Mouse (Mus musculus) hindbrain, embryonic 12.5 days (tissue): ENCODE results near the gene Kcnq5. TPM values are rescaled to one million over a fixed set of nuclear protein-coding genes. Genes with fewer than 3 reads are reported as not detected.
"Not testable (repeated sequence)": the region's sequence is repeated elsewhere in the genome, so short reads cannot be mapped to it uniquely, and the experiment has no call there.

Experiments used
- ATAC-seq: fragments of 200-750 bp; cut with Nextera tagmentation; 2 replicates; pipeline ENCODE4 v1.8.0; 2017; ENCODE audit warnings: moderate TSS enrichment; ENCODE audit not compliant: low FRiP score
- H3K27ac ChIP-seq: fragments of 300-500 bp; sonication (generic); 2 replicates; pipeline ENCODE4 v1.5.1; 2016; ENCODE audit warnings: mild to moderate bottlenecking
- H3K27me3 ChIP-seq: fragments of 300-500 bp; sonication (generic); 2 replicates; pipeline ENCODE4 v1.6.1; 2016; ENCODE audit warnings: mild to moderate bottlenecking
- H3K36me3 ChIP-seq: fragments of 300-500 bp; sonication (generic); 2 replicates; pipeline ENCODE4 v1.6.1; 2016; ENCODE audit warnings: mild to moderate bottlenecking
- H3K4me1 ChIP-seq: fragments of 300-500 bp; sonication (generic); 2 replicates; pipeline ENCODE4 v1.6.1; 2016
- H3K4me2 ChIP-seq: fragments of 300-500 bp; sonication (generic); replicated peaks from 2 replicates; pipeline ENCODE4 v1.6.1; 2016; ENCODE audit warnings: mild to moderate bottlenecking
- H3K4me3 ChIP-seq: fragments of 300-500 bp; sonication (generic); 2 replicates; pipeline ENCODE4 v1.5.1; 2016; ENCODE audit warnings: mild to moderate bottlenecking
- H3K9ac ChIP-seq: fragments of 300-500 bp; sonication (generic); 2 replicates; pipeline ENCODE4 v1.6.1; 2016; ENCODE audit warnings: mild to moderate bottlenecking, moderate library complexity
- H3K9me3 ChIP-seq: fragments of 300-500 bp; sonication (generic); replicated peaks from 2 replicates; pipeline ENCODE4 v1.6.1; 2016; ENCODE audit warnings: mild to moderate bottlenecking
- WGBS: fragments of 180-500 bp; shearing (Covaris S2); methylation state at CpG from one replicate; pipeline ENCODE4 v1.1.7; 2016; 5-methylcytosine and 5-hydroxymethylcytosine counted together
- polyA plus RNA-seq: library from polyadenylated mRNA; unstranded; fragments of >200 nt; fragmentation: Nextera tagmentation; extraction: Ambion mirVana; gene quantifications from 2 replicates; pipeline ENCODE4 v1.2.1, GENCODE M21; 2016

Gene Kcnq5
- polyA plus RNA-seq, 1 experiment from 2014 or later: 2.3 TPM

DNA sequence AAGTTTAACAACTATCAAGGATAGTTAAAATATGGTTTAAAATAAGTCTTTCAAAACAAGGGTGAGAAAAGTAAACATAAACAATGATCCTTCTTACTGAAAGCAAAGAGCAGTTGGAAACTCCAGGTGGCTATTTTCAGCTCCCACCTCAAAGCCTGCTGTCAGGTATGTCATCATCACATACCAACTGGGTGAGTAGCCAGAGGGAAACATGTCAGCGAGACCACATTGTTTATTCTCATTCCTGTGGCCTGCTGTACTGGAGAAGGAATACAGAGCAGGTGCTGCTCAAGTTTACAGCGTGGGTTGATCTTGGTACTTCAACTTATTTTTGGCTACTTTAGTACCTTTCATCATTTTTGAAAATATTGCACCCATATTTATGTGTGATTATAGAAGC is 347.8 kb downstream of the Kcnq5 start:
- no peak overlapping the region for H3K4me3 ChIP-seq
- no peaks in the 10 kb centered on the region for H3K36me3 ChIP-seq
- H3K4me2 ChIP-seq: no peak overlapping the region
- H3K4me1 ChIP-seq: no peaks in the 10 kb centered on the region
- no peaks in the 10 kb centered on the region for H3K9me3 ChIP-seq
- no peaks in the 10 kb centered on the region for H3K27me3 ChIP-seq
- ATAC-seq: no peak
- WGBS: 79% methylated on average over 2 of the region's 2 CpGs
- H3K27ac ChIP-seq: no peak overlapping the region
- no peak overlapping the region for H3K9ac ChIP-seq

DNA sequence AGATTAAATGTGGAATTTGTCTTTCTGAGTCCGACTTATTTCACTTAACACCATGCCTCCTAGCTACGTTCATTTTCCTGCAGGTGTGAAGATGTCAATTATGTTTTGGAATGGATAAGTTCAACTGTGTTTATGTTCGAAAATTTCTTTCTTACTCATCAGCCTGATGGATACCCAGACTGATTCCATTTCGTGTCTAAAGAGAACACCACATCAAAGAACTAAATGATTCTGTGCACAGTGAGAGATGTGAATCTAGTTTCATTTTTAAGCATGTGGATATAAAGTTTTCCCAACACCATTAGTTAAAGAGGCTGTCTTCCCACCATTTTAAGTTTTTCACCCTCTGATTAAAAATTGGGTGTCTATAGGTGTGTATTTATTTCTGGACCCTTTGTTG is 357.7 kb downstream of the Kcnq5 start:
- H3K9ac ChIP-seq: no peak overlapping the region
- H3K27me3 ChIP-seq: no peaks in the 10 kb centered on the region
- 85% methylated on average over 4 of the region's 4 CpGs for WGBS
- no peaks in the 10 kb centered on the region for H3K36me3 ChIP-seq
- no peak for ATAC-seq
- H3K27ac ChIP-seq: no peak overlapping the region
- no peak overlapping the region for H3K4me2 ChIP-seq
- no peaks in the 10 kb centered on the region for H3K4me1 ChIP-seq
- H3K9me3 ChIP-seq: no peaks in the 10 kb centered on the region
- no peak overlapping the region for H3K4me3 ChIP-seq

DNA sequence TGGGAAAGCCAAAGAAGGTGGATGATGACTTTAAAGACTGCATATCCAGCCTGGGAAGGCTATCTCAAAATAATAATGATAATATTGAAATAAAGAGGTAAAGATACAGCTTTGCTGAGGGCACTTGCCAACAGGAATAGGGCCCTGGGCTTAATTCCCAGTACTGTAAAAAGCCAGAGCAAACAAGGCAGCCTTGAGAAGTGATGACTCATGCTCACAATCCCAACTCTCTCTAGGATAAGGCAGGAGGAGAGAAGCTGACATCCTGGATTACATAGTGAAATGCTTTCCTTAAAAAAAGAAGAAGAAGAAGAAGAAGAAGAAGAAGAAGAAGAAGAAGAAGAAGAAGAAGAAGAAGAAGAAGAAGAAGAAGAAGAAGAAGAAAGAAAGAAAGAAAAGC is 359.2 kb downstream of the Kcnq5 start:
- Histone ChIP-seq H3K4me3 (no peak overlapping the region), H3K4me2 (no peak overlapping the region), H3K27me3 (no peaks in the 10 kb centered on the region), H3K9ac (no peak overlapping the region), H3K9me3 (no peaks in the 10 kb centered on the region), H3K4me1 (no peaks in the 10 kb centered on the region), H3K36me3 (no peaks in the 10 kb centered on the region), H3K27ac (no peak overlapping the region)
- no peak for ATAC-seq

DNA sequence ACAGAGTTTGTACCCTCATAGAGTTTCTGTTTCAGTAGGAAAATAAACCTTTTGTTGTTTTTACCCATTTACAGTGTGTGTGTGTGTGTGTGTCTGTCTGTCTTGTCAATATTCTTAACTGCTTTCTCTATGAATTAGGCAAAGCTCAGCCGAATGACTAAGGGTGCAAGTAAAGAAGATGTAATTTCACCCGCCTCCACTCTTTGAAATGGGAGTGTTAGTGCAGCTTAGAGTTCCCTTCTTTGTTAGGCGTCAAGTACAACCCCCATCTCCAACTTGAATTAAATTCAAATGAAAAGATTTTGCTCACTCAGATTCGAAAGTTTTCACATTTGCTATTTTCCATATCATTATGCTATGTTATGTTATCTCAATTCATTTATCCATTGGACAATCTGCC is 361.1 kb downstream of the Kcnq5 start:
- no peak overlapping the region for H3K9ac ChIP-seq
- 72% methylated on average over 4 of the region's 4 CpGs for WGBS

DNA sequence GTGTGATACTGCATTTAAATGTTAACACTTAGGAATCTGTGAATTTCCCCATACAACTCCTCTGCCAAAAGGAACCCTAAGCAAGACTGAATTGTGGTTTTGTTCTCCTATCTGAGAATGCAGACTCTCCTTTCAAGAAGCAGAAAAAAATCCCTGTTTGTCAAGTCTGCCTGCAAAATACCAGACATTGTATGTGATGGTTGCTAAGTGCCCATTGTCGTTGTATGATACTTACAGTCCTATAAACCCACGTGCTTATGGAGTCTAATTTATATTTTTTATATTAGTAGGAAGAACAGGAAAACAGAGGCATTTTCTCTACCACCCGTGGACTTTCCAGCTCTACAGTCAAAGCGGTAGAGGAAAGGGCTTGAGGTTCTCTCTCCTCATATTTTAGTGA is 367.9 kb downstream of the Kcnq5 start:
- peak; percentile 54; the same call in 1 of the 2 replicates for ATAC-seq
- Histone ChIP-seq H3K27ac (no peak overlapping the region), H3K9me3 (no peaks in the 10 kb centered on the region), H3K4me1 (no peaks in the 10 kb centered on the region), H3K9ac (no peak overlapping the region), H3K27me3 (no peaks in the 10 kb centered on the region), H3K4me2 (no peak overlapping the region), H3K36me3 (no peaks in the 10 kb centered on the region), H3K4me3 (no peak overlapping the region)
- 67% methylated on average over 4 of the region's 4 CpGs for WGBS

More for the DNA sequence above, 361.1 kb downstream of the Kcnq5 start:
- no peaks in the 10 kb centered on the region for H3K36me3 ChIP-seq
- H3K9me3 ChIP-seq: no peaks in the 10 kb centered on the region
- no peaks in the 10 kb centered on the region for H3K4me1 ChIP-seq
- H3K27ac ChIP-seq: no peak overlapping the region
- no peak overlapping the region for H3K4me3 ChIP-seq
- H3K27me3 ChIP-seq: no peaks in the 10 kb centered on the region
- no peak for ATAC-seq
- no peak overlapping the region for H3K4me2 ChIP-seq

DNA sequence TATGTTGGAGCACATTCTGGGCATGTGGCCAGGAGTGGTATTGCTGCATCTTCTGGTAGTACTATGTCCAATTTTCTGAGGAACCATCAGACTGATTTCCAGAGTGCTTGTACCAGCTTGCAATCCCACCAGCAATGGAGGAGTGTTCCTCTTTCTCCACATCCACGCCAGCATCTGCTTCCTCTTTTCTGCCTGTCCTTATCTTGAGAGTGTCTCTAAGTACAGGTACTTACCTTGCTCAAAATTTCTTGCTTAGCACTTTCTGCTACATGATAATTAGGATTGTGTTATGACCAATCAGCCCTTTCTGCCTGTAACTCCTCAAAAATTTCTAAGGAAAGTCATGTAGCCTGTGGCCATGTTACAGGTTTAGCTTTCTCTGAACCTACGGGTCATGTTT is 394.3 kb downstream of the Kcnq5 start:
- H3K27ac ChIP-seq, H3K4me1 ChIP-seq, H3K27me3 ChIP-seq, H3K9me3 ChIP-seq, H3K36me3 ChIP-seq, ATAC-seq, H3K4me2 ChIP-seq, H3K9ac ChIP-seq, H3K4me3 ChIP-seq: not testable (repeated sequence)
- WGBS: 90% methylated on average over 2 of the region's 2 CpGs

DNA sequence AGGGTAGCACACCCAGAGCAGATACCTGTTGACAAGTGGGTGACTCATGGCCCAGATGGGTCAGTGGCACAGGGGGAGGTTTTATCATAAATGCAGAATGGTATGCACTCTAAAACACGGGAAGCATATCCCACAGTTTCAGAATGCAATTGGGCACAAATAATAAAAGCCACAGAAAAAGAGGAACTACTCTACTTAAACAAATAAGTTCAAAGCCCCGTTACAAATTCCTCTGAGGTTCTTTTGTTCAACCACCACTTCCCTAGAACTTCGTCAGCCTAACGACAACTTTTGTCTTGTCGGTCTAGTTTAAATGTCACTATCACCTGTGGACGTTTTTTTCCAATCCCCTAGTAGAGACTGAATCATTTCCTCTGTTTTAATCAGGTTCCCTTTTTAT is 407.1 kb downstream of the Kcnq5 start:
- Histone ChIP-seq H3K36me3 (no peaks in the 10 kb centered on the region), H3K9ac (no peak overlapping the region), H3K4me1 (no peaks in the 10 kb centered on the region), H3K27me3 (no peaks in the 10 kb centered on the region), H3K9me3 (no peaks in the 10 kb centered on the region), H3K27ac (no peak overlapping the region), H3K4me3 (no peak overlapping the region), H3K4me2 (no peak overlapping the region)
- no peak for ATAC-seq
- 83% methylated on average over 6 of the region's 6 CpGs for WGBS

DNA sequence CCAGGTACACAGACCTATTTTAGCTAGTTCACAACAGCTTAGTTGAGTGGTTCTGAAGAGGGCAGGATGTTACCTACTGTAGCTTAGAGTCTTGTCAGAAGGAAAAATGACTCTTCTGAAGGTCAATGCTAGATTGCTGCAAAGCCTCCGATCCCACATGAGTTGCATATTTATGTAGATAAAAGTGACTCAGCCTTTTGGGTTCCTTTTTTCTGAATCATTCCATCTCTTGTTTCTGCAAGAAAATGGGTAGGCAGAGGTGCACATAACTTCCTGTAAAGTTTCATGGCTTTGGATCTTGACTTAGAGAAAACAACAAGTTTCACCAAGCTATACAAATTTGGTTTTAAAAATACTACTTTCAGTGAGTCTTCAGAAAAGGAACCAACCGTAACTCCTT is 409.0 kb downstream of the Kcnq5 start:
- no peaks in the 10 kb centered on the region for H3K9me3 ChIP-seq
- whole genome bisulfite sequencing: 94% methylated on average over 2 of the region's 2 CpGs

DNA sequence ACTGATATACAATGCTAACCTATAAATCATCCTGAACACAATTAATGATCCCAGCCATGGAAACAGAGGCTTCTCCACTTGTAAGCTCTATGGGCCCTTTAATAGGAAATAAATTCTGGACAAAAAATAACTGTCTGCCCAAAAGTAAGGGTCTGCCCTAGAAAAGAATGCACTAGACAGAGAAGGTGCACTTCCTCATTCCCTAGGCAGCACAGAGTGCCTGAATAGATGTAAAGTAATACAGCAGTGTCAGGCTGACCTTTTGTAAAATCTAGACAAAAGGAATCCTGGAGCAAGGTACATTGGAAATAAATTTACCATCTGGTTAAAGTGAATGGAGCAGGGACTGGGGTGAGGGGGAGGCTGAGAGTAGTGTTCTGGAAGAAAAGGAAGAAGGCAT is 417.8 kb downstream of the Kcnq5 start:
- Histone ChIP-seq H3K9ac (no peak overlapping the region), H3K36me3 (no peaks in the 10 kb centered on the region), H3K27me3 (no peaks in the 10 kb centered on the region), H3K4me1 (no peaks in the 10 kb centered on the region), H3K27ac (no peak overlapping the region), H3K9me3 (no peaks in the 10 kb centered on the region), H3K4me2 (no peak overlapping the region), H3K4me3 (no peak overlapping the region)
- ATAC-seq: no peak

More for the DNA sequence above, 409.0 kb downstream of the Kcnq5 start:
- H3K9ac ChIP-seq: no peak overlapping the region
- no peaks in the 10 kb centered on the region for H3K27me3 ChIP-seq
- no peak overlapping the region for H3K4me3 ChIP-seq
- ATAC-seq: no peak
- no peak overlapping the region for H3K27ac ChIP-seq
- H3K36me3 ChIP-seq: no peaks in the 10 kb centered on the region
- no peak overlapping the region for H3K4me2 ChIP-seq
- H3K4me1 ChIP-seq: no peaks in the 10 kb centered on the region

DNA sequence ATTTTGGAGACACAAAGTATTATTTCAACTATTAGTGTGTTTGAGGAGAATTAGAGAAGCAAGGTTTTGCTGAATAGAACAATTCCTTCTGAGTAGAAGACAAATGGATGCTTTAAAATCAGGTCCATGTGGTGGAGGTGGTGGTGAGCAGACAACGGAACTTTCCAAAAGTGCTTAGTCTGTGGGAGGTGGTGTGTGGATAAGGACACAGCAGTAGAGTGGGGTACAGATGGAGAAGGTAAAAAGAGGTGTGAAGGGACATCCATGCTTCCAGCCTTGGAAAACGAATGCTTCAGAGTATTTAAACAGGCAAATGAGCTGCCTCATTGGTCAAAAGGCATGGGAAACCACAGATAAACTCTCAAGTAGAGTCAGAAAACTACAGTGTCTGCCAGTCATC is 422.3 kb downstream of the Kcnq5 start:
- no peak overlapping the region for H3K4me3 ChIP-seq
- H3K4me1 ChIP-seq: no peaks in the 10 kb centered on the region
- no peak overlapping the region for H3K27ac ChIP-seq
- no peak overlapping the region for H3K4me2 ChIP-seq
- H3K27me3 ChIP-seq: no peaks in the 10 kb centered on the region
- WGBS: 81% methylated on average over 2 of the region's 2 CpGs
- ATAC-seq: no peak
- H3K9ac ChIP-seq: no peak overlapping the region
- no peaks in the 10 kb centered on the region for H3K36me3 ChIP-seq
- no peaks in the 10 kb centered on the region for H3K9me3 ChIP-seq

DNA sequence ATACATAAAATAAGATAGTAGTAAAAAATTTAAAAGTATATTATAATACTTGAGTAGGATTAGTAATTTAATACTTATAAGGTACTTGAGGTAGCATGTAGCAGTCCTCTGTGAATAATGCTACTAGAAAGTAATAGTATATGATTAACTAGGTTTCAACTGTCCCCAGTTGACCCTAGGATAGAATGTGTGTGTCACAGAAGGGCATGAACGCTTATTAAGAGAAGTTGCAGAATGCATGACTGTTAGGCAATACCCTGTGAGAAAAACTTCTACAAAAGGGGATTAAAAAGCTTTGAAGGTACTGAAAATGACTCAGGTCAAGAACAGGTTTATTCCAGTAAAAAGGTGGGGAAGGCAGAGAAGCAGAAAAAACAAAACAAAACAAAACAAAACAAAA is 430.9 kb downstream of the Kcnq5 start:
- no peaks in the 10 kb centered on the region for H3K4me1 ChIP-seq
- H3K9ac ChIP-seq: no peak overlapping the region
- no peaks in the 10 kb centered on the region for H3K27me3 ChIP-seq
- no peak overlapping the region for H3K4me2 ChIP-seq
- ATAC-seq: no peak
- WGBS: 80% methylated on average over 1 of the region's 1 CpGs
- H3K27ac ChIP-seq: no peak overlapping the region
- H3K9me3 ChIP-seq: no peaks in the 10 kb centered on the region
- no peaks in the 10 kb centered on the region for H3K36me3 ChIP-seq
- H3K4me3 ChIP-seq: no peak overlapping the region

DNA sequence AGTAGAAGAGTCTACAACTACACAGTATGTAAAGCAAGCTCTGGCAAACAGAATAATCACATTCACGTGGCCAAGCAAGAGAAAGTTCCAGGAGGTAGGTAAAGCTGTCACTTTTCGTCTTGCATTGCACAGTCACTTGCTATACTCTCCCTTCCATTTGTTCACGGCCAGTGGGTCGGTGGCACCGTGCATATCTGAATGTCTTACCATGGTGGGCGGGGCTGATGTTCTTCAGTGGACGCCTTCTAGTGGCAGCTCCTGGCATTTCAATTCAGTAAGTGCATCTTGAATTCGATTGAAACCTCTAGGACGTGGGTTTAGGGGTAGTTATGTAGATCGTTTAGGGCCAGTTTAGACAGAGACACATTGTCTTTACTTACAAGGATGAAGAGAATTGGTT is 439.7 kb downstream of the Kcnq5 start:
- Histone ChIP-seq H3K4me3 (no peak overlapping the region), H3K27me3 (no peaks in the 10 kb centered on the region), H3K9me3 (no peaks in the 10 kb centered on the region), H3K36me3 (no peaks in the 10 kb centered on the region), H3K4me2 (no peak overlapping the region), H3K4me1 (no peaks in the 10 kb centered on the region), H3K9ac (no peak overlapping the region), H3K27ac (no peak overlapping the region)
- WGBS: 76% methylated on average over 10 of the region's 10 CpGs
- ATAC-seq: no peak

DNA sequence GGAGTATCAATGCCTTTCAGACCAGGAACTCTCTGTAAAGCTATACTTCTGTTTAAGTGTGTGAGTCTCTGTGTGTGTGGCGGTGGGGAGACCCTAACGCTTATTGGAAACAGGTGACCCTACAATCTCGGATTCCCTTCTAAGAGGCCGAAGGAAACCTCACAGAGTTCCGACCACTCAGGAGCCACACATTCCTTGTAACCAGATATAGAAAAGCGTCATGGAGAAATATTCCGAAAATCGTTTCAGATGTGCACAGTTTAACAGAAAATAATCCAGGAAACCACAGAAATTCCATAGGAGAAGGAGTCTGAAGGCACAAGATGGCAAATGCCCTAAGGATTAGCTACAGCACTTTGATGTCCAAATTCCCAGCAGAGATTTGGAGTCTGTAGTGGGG is 440.3 kb downstream of the Kcnq5 start:
- Histone ChIP-seq H3K4me2 (no peak overlapping the region), H3K27me3 (no peaks in the 10 kb centered on the region), H3K27ac (no peak overlapping the region), H3K4me1 (no peaks in the 10 kb centered on the region), H3K36me3 (no peaks in the 10 kb centered on the region), H3K9ac (no peak overlapping the region), H3K4me3 (no peak overlapping the region), H3K9me3 (no peaks in the 10 kb centered on the region)
- WGBS: 76% methylated on average over 8 of the region's 8 CpGs
- no peak for ATAC-seq

DNA sequence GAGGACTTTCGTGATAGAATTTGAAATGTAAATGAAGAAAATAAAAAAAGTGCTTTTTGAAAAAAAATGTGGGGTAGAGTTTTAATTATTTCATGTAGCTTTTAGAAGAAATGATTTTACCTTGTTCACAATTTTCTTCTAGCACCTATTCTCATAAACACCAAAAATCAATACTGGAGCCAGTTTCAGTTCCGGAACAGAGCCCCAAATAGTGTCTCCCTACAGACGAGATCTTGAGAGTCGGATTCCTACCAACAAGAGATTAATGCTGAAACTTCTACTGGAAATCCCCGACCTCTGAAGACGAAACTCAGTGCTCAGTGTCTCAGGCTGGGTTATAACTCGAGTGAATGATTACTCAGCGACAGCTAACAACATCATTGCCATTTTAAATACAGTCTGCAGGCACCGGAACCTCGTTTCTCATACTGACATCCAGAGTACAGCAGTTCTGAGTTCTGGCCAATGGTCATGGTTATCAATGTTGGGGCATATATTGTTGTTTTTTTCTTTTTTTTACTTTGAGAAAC is 441.6 kb downstream of the Kcnq5 start:
- H3K9ac ChIP-seq: no peak overlapping the region
- no peaks in the 10 kb centered on the region for H3K36me3 ChIP-seq
- H3K4me1 ChIP-seq: no peaks in the 10 kb centered on the region
- no peaks in the 10 kb centered on the region for H3K27me3 ChIP-seq
- H3K4me2 ChIP-seq: no peak overlapping the region
- H3K27ac ChIP-seq: no peak overlapping the region
- no peak overlapping the region for H3K4me3 ChIP-seq
- ATAC-seq: no peak
- no peaks in the 10 kb centered on the region for H3K9me3 ChIP-seq
- WGBS: 87% methylated on average over 10 of the region's 10 CpGs
